Mouse (Mus musculus) kidney, adult 8-10 months (tissue): ENCODE results near the gene Sema6d.

Source experiments
- DNase-seq, 2 experiments: peaks; one replicate each; pipeline ENCODE4 v3.0.0; 2022

Gene Sema6d

GRCm38 (mm10) chr2:124403981-124404380 lies 314.2 kb downstream of the Sema6d start:
- DNase-seq = no peak

- DNase-seq = no peak
These were observed 315.1 kb downstream of the Sema6d start for GRCm38 (mm10) chr2:124404631-124405562.

- DNase-seq = no peak
These were observed 319.2 kb downstream of the Sema6d start for GRCm38 (mm10) chr2:124408956-124409355.

- DNase-seq = no peak
These were observed 327.0 kb downstream of the Sema6d start for GRCm38 (mm10) chr2:124416730-124417129.

GRCm38 (mm10) chr2:124418319-124418718 lies 328.6 kb downstream of the Sema6d start:
- DNase-seq = no peak

- no peak for DNase-seq
These were observed 330.5 kb downstream of the Sema6d start for GRCm38 (mm10) chr2:124420170-124420825.

- DNase-seq = no peak
These were observed 340.0 kb downstream of the Sema6d start for GRCm38 (mm10) chr2:124429744-124430143.

GRCm38 (mm10) chr2:124430708-124431107 lies 340.9 kb downstream of the Sema6d start:
- no peak for DNase-seq

GRCm38 (mm10) chr2:124435382-124436002 lies 345.7 kb downstream of the Sema6d start:
- DNase-seq = no peak

- DNase-seq = no peak
These were observed 346.9 kb downstream of the Sema6d start for GRCm38 (mm10) chr2:124436704-124437103.

GRCm38 (mm10) chr2:124444199-124444598 lies 354.4 kb downstream of the Sema6d start:
- no peak for DNase-seq

GRCm38 (mm10) chr2:124455881-124456280 lies 366.1 kb downstream of the Sema6d start:
- DNase-seq = no peak

- DNase-seq = no peak
These were observed 367.2 kb downstream of the Sema6d start for GRCm38 (mm10) chr2:124456999-124457398.

- peak in 1 of 2 experiments; percentile 10 for DNase-seq
These were observed 368.3 kb downstream of the Sema6d start for GRCm38 (mm10) chr2:124458028-124458427.

- DNase-seq = no peak
These were observed 371.2 kb downstream of the Sema6d start for GRCm38 (mm10) chr2:124460956-124461355.

- DNase-seq = no peak
These were observed 371.6 kb downstream of the Sema6d start for GRCm38 (mm10) chr2:124461378-124461851.

- no peak for DNase-seq
These were observed 375.5 kb downstream of the Sema6d start for GRCm38 (mm10) chr2:124465004-124465946.

GRCm38 (mm10) chr2:124467429-124467828 lies 377.7 kb downstream of the Sema6d start:
- no peak for DNase-seq

- no peak for DNase-seq
These were observed 380.7 kb downstream of the Sema6d start for GRCm38 (mm10) chr2:124470346-124471042.

- DNase-seq = no peak
These were observed 383.1 kb downstream of the Sema6d start for GRCm38 (mm10) chr2:124472674-124473507.

- DNase-seq = no peak
These were observed 388.1 kb downstream of the Sema6d start for GRCm38 (mm10) chr2:124477904-124478303.
